Mouse (Mus musculus): ENCODE results near the gene Tomm20l. TPM values are rescaled to one million over a fixed set of nuclear protein-coding genes. Genes with fewer than 3 reads are reported as not detected.
"Not testable (repeated sequence)": the region's sequence is repeated elsewhere in the genome, so short reads cannot be mapped to it uniquely, and the experiment has no call there.

The Tomm20l gene
- polyA plus RNA-seq (2015; fragmentation: Nextera tagmentation; extraction: Ambion mirVana): 0.36 TPM in 1 of 2 replicates, not detected in the other

DNA sequence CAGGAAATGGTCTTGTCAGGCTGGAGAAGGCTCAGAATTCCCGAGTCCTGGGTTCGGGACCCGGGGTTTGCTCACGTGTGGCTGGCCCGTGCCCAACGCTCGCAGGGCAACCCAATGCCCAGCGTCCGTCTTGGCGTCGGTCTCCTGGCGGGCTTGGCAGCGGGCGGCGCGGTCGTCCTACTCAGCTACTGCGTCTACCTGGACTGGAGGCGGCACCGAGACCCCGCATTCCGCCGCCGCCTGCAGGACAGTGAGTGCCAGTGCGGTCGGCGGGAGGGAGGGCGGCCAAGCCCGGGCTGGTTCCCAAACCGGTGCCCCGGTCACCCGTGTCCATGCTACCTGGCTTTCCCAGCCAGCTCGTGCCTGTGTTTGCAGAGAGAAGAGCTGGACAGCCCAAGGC lies at the start of gene Tomm20l:
Gene Tomm20l, plus strand, starts transcription at position 98 of the 400 bp plus-strand sequence.
- ATAC-seq: 0 out of 2 replicates have a peak, but pooled peaks have one; percentile 17
- peak within 1 kb of the TSS; percentile 49 for H3K4me2 ChIP-seq (ENCODE audit: low read length)
- H3K4me3 ChIP-seq (ENCODE audit: low read depth, low read length): peak within 1 kb of the TSS; percentile 18
- peaks cover 7% of the 10 kb centered on the region; the same call in 1 of the 2 replicates for H3K4me1 ChIP-seq (ENCODE audit: control insufficient read depth, insufficient read depth, low read length)
- no peaks in the 10 kb centered on the region for H3K27me3 ChIP-seq (ENCODE audit: control insufficient read depth, insufficient read depth, low read depth, low read length)
- 0 out of 2 replicates have a peak within 1 kb of the TSS, but pooled peaks have one; percentile 26 for H3K9ac ChIP-seq (ENCODE audit: low read depth, low read length)
- no peak within 1 kb of the TSS for H3K27ac ChIP-seq (ENCODE audit: low read length)
- H3K36me3 ChIP-seq (ENCODE audit: control insufficient read depth, insufficient read depth, low read length): no peaks in the 10 kb centered on the region
- 7% methylated on average over 32 of the region's 33 CpGs for WGBS
- no peaks in the 10 kb centered on the region for H3K9me3 ChIP-seq (replicated peaks; ENCODE audit: control insufficient read depth, low read length, poor library complexity, severe bottlenecking)

- H3K27ac ChIP-seq (ENCODE audit: low read length): no peak overlapping the region
These were observed 41.4 kb upstream of the Tomm20l start for GRCm38 (mm10) chr12:71069846-71070245.

DNA sequence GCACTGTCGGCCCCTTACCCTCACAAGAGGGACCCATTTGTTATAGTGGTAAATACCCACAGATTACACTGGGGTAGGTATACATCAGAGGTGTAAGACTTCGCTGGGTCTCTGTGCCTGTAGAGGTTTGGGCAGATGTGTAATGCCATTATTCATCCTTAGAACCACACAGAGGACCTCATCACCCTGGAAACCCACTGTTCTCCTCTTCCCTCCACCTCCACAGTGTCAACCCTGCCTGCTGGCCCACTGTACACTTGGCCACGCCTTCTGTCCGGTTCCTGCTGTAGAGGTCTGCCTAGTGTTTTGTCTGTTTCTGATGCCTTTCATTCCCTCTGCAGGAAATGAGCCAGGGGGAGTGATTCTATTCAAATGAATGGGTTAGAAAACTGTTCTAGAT lies 39.2 kb upstream of the Tomm20l start:
- H3K27ac ChIP-seq (ENCODE audit: low read length): no peak overlapping the region
- WGBS: 93% methylated on average over 4 of the region's 4 CpGs
- H3K4me2 ChIP-seq (ENCODE audit: low read length): no peak overlapping the region
- no peak for ATAC-seq
- peaks cover 60% of the 10 kb centered on the region for H3K36me3 ChIP-seq (ENCODE audit: control insufficient read depth, insufficient read depth, low read length)
- H3K4me1 ChIP-seq (ENCODE audit: control insufficient read depth, insufficient read depth, low read length): no peaks in the 10 kb centered on the region
- H3K9ac ChIP-seq (ENCODE audit: low read depth, low read length): no peak overlapping the region
- H3K9me3 ChIP-seq (replicated peaks; ENCODE audit: control insufficient read depth, low read length, poor library complexity, severe bottlenecking): no peaks in the 10 kb centered on the region
- H3K4me3 ChIP-seq (ENCODE audit: low read depth, low read length): no peak overlapping the region
- no peaks in the 10 kb centered on the region for H3K27me3 ChIP-seq (ENCODE audit: control insufficient read depth, insufficient read depth, low read depth, low read length)

More at GRCm38 (mm10) chr12:71069846-71070245, 41.4 kb upstream of the Tomm20l start:
- H3K36me3 ChIP-seq (ENCODE audit: control insufficient read depth, insufficient read depth, low read length): peaks cover 44% of the 10 kb centered on the region
- 95% methylated on average over 17 of the region's 17 CpGs for WGBS
- H3K9ac ChIP-seq (ENCODE audit: low read depth, low read length): no peak overlapping the region
- H3K4me3 ChIP-seq (ENCODE audit: low read depth, low read length): no peak overlapping the region
- H3K4me2 ChIP-seq (ENCODE audit: low read length): no peak overlapping the region
- H3K9me3 ChIP-seq (replicated peaks; ENCODE audit: control insufficient read depth, low read length, poor library complexity, severe bottlenecking): no peaks in the 10 kb centered on the region
- no peak for ATAC-seq
- no peaks in the 10 kb centered on the region for H3K4me1 ChIP-seq (ENCODE audit: control insufficient read depth, insufficient read depth, low read length)
- H3K27me3 ChIP-seq (ENCODE audit: control insufficient read depth, insufficient read depth, low read depth, low read length): no peaks in the 10 kb centered on the region

DNA sequence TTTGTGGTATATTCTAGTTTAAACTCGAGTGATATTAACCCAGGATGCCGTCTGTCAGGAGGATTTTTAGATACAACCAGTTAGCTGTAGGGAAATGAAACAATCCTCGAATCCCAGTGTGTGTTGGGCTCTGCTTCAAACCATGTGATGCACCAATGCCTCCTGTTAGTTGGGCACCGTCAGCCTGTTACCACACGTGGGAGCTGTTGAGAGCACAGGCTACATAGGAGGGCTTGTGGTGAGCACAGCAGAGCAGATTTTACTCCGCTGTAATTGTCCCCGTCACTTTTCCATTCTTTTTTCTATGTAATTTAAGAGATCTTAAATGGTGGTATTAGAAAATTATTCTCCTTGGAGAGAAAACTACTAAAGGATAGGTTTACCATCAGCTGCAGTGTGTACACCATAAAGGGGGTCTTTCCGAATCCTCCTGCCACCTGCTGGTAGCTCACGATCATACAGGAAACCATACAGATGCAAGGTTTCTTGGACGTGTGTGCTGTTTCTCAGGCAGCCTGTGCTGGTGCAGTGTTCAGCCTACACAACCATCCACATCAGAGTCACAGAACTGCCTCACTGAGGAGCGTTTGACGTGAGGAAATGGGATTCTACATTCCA lies 38.0 kb upstream of the Tomm20l start:
- Histone ChIP-seq H3K27me3 (ENCODE audit: control insufficient read depth, insufficient read depth, low read depth, low read length) (no peaks in the 10 kb centered on the region), H3K4me1 (ENCODE audit: control insufficient read depth, insufficient read depth, low read length) (no peaks in the 10 kb centered on the region), H3K27ac (ENCODE audit: low read length) (no peak overlapping the region), H3K9ac (ENCODE audit: low read depth, low read length) (no peak overlapping the region), H3K4me2 (ENCODE audit: low read length) (no peak overlapping the region), H3K36me3 (ENCODE audit: control insufficient read depth, insufficient read depth, low read length) (peaks cover 53% of the 10 kb centered on the region), H3K4me3 (ENCODE audit: low read depth, low read length) (no peak overlapping the region), H3K9me3 (replicated peaks; ENCODE audit: control insufficient read depth, low read length, poor library complexity, severe bottlenecking) (no peaks in the 10 kb centered on the region)
- 62% methylated on average over 12 of the region's 12 CpGs for WGBS
- ATAC-seq: 0 out of 2 replicates have a peak, but pooled peaks have one; percentile 54

- Histone ChIP-seq H3K4me2 (ENCODE audit: low read length) (no peak overlapping the region), H3K9ac (ENCODE audit: low read depth, low read length) (no peak overlapping the region), H3K36me3 (ENCODE audit: control insufficient read depth, insufficient read depth, low read length) (peaks cover 8% of the 10 kb centered on the region), H3K4me1 (ENCODE audit: control insufficient read depth, insufficient read depth, low read length) (no peaks in the 10 kb centered on the region), H3K27me3 (ENCODE audit: control insufficient read depth, insufficient read depth, low read depth, low read length) (no peaks in the 10 kb centered on the region), H3K27ac (ENCODE audit: low read length) (no peak overlapping the region), H3K4me3 (ENCODE audit: low read depth, low read length) (no peak overlapping the region), H3K9me3 (replicated peaks; ENCODE audit: control insufficient read depth, low read length, poor library complexity, severe bottlenecking) (no peaks in the 10 kb centered on the region)
- no peak for ATAC-seq
- 91% methylated on average over 8 of the region's 8 CpGs for WGBS
These were observed 24.9 kb upstream of the Tomm20l start for GRCm38 (mm10) chr12:71086331-71086730.

- 90% methylated on average over 4 of the region's 4 CpGs for WGBS
- not testable (repeated sequence) for H3K4me1 ChIP-seq (ENCODE audit: control insufficient read depth, insufficient read depth, low read length); ATAC-seq; H3K36me3 ChIP-seq (ENCODE audit: control insufficient read depth, insufficient read depth, low read length); H3K9ac ChIP-seq (ENCODE audit: low read depth, low read length); H3K27ac ChIP-seq (ENCODE audit: low read length); H3K27me3 ChIP-seq (ENCODE audit: control insufficient read depth, insufficient read depth, low read depth, low read length); H3K9me3 ChIP-seq (replicated peaks; ENCODE audit: control insufficient read depth, low read length, poor library complexity, severe bottlenecking); H3K4me3 ChIP-seq (ENCODE audit: low read depth, low read length); H3K4me2 ChIP-seq (ENCODE audit: low read length)
These were observed 7.0 kb upstream of the Tomm20l start for GRCm38 (mm10) chr12:71104275-71104674.

GRCm38 (mm10) chr12:71107216-71107771 lies 3.9 kb upstream of the Tomm20l start:
- H3K4me1 ChIP-seq (ENCODE audit: control insufficient read depth, insufficient read depth, low read length): no peaks in the 10 kb centered on the region
- no peak for ATAC-seq
- no peaks in the 10 kb centered on the region for H3K27me3 ChIP-seq (ENCODE audit: control insufficient read depth, insufficient read depth, low read depth, low read length)
- H3K4me2 ChIP-seq (ENCODE audit: low read length): no peak overlapping the region
- no peak overlapping the region for H3K9ac ChIP-seq (ENCODE audit: low read depth, low read length)
- no peak overlapping the region for H3K4me3 ChIP-seq (ENCODE audit: low read depth, low read length)
- no peak overlapping the region for H3K27ac ChIP-seq (ENCODE audit: low read length)
- no peaks in the 10 kb centered on the region for H3K9me3 ChIP-seq (replicated peaks; ENCODE audit: control insufficient read depth, low read length, poor library complexity, severe bottlenecking)
- WGBS: 84% methylated on average over 6 of the region's 6 CpGs
- no peaks in the 10 kb centered on the region for H3K36me3 ChIP-seq (ENCODE audit: control insufficient read depth, insufficient read depth, low read length)

- ATAC-seq: no peak
- Histone ChIP-seq H3K27me3 (ENCODE audit: control insufficient read depth, insufficient read depth, low read depth, low read length) (no peaks in the 10 kb centered on the region), H3K4me1 (ENCODE audit: control insufficient read depth, insufficient read depth, low read length) (peaks cover 7% of the 10 kb centered on the region; the same call in 1 of the 2 replicates), H3K27ac (ENCODE audit: low read length) (no peak overlapping the region), H3K9ac (ENCODE audit: low read depth, low read length) (no peak overlapping the region), H3K4me3 (ENCODE audit: low read depth, low read length) (no peak overlapping the region), H3K4me2 (ENCODE audit: low read length) (no peak overlapping the region), H3K36me3 (ENCODE audit: control insufficient read depth, insufficient read depth, low read length) (no peaks in the 10 kb centered on the region), H3K9me3 (replicated peaks; ENCODE audit: control insufficient read depth, low read length, poor library complexity, severe bottlenecking) (no peaks in the 10 kb centered on the region)
- WGBS: 88% methylated on average over 10 of the region's 10 CpGs
These were observed 1.8 kb downstream of the Tomm20l start for GRCm38 (mm10) chr12:71113074-71113473.

- Histone ChIP-seq H3K27me3 (ENCODE audit: control insufficient read depth, insufficient read depth, low read depth, low read length) (no peaks in the 10 kb centered on the region), H3K4me3 (ENCODE audit: low read depth, low read length) (no peak overlapping the region), H3K9me3 (replicated peaks; ENCODE audit: control insufficient read depth, low read length, poor library complexity, severe bottlenecking) (no peaks in the 10 kb centered on the region), H3K4me2 (ENCODE audit: low read length) (peak overlapping the region; percentile 44), H3K36me3 (ENCODE audit: control insufficient read depth, insufficient read depth, low read length) (no peaks in the 10 kb centered on the region), H3K27ac (ENCODE audit: low read length) (no peak overlapping the region), H3K4me1 (ENCODE audit: control insufficient read depth, insufficient read depth, low read length) (peaks cover 7% of the 10 kb centered on the region; the same call in 1 of the 2 replicates), H3K9ac (ENCODE audit: low read depth, low read length) (no peak overlapping the region)
- WGBS: 21% methylated on average over 12 of the region's 12 CpGs
- ATAC-seq: peak; percentile 86
These were observed 2.6 kb downstream of the Tomm20l start for GRCm38 (mm10) chr12:71113675-71114288.
